In genomic region chr11:3560202-3560601, GRCm38 (mm10) we compare ENCODE assay signal across 12 mouse cellular contexts. TPM values are rescaled to one million over a fixed set of nuclear protein-coding genes. Genes with fewer than 3 reads are reported as not detected.
DNase-seq lines count a peak whose midpoint lies in the region; ATAC-seq and TF ChIP-seq lines count a peak whose summit lies in the region.
"Had no signal": no experiment of that assay in that cellular context is flagged by ENCODE, and none has a peak within 500 bp of the region (broad histone marks: within the 10 kb centered on the region; RNA-seq: fewer than 3 reads in every experiment).

No protein-coding gene starts in this region.

- H3K9me3 ChIP-seq in midbrain, embryonic 11.5 days (ENCODE audit: control insufficient read depth, low read length), result no peaks in the 10 kb centered on the region
- H3K9me3 ChIP-seq in midbrain, embryonic 13.5 days, result no peaks in the 10 kb centered on the region
- H3K9me3 ChIP-seq in heart, embryonic 16.5 days (replicated peaks; ENCODE audit: control insufficient read depth, low read length), result no peaks in the 10 kb centered on the region
- H3K9me3 ChIP-seq: embryonic facial prominence, embryonic 15.5 days; hindbrain, embryonic 12.5 days; limb, embryonic 10.5 days had no signal

- ATAC-seq in midbrain, embryonic 11.5 days (ENCODE audit: low FRiP score), result no peak
- no peak for ATAC-seq in midbrain, embryonic 13.5 days
- no peak; the same call in 1 of the 2 replicates for ATAC-seq in heart, embryonic 16.5 days (replicated peaks; ENCODE audit: extremely low read depth, insufficient read depth, low FRiP score)

- no peak overlapping the region for H3K4me3 ChIP-seq in midbrain, embryonic 11.5 days (ENCODE audit: low read depth, low read length)
- no peak overlapping the region for H3K4me3 ChIP-seq in midbrain, embryonic 13.5 days (replicated peaks)
- H3K4me3 ChIP-seq in heart, embryonic 16.5 days (ENCODE audit: low read length), result no peak overlapping the region
- H3K4me3 ChIP-seq in left cerebral cortex, adult 2 months, result no peak overlapping the region
- H3K4me3 ChIP-seq: embryonic facial prominence, embryonic 15.5 days; hindbrain, embryonic 12.5 days; limb, embryonic 10.5 days had no signal

- TF ChIP-seq CTCF in left cerebral cortex, adult 2 months (IDR thresholded peaks at IDR 0.05), result no peak

- no peaks in the 10 kb centered on the region for H3K4me1 ChIP-seq in midbrain, embryonic 11.5 days (ENCODE audit: control insufficient read depth, insufficient read depth, low read length)
- no peaks in the 10 kb centered on the region for H3K4me1 ChIP-seq in midbrain, embryonic 13.5 days (replicated peaks)
- H3K4me1 ChIP-seq in heart, embryonic 16.5 days (ENCODE audit: control insufficient read depth, insufficient read depth, low read length), result peaks cover 19% of the 10 kb centered on the region
- H3K4me1 ChIP-seq: hindbrain, embryonic 12.5 days; limb, embryonic 10.5 days had no signal

- no peak overlapping the region for H3K9ac ChIP-seq in midbrain, embryonic 11.5 days (ENCODE audit: low read length)
- H3K9ac ChIP-seq in midbrain, embryonic 13.5 days (replicated peaks), result no peak overlapping the region
- H3K9ac ChIP-seq in heart, embryonic 16.5 days (ENCODE audit: low read length), result no peak overlapping the region
- H3K9ac ChIP-seq: embryonic facial prominence, embryonic 15.5 days; hindbrain, embryonic 12.5 days had no signal

- intact Hi-C loops in heart, postnatal 14 days (cut with DNase I), result no loop called here
- intact Hi-C loops in left cerebral cortex, adult 2 months (cut with DNase I), result no loop called here

- H3K27ac ChIP-seq in midbrain, embryonic 11.5 days (ENCODE audit: low read depth, low read length), result no peak overlapping the region
- H3K27ac ChIP-seq in midbrain, embryonic 13.5 days, result no peak overlapping the region
- peak overlapping the region; percentile 32; the same call in 1 of the 2 replicates for H3K27ac ChIP-seq in heart, embryonic 16.5 days (ENCODE audit: low read length)
- H3K27ac ChIP-seq in left cerebral cortex, adult 2 months, result no peak overlapping the region
- H3K27ac ChIP-seq: embryonic facial prominence, embryonic 15.5 days; hindbrain, embryonic 12.5 days; limb, embryonic 10.5 days had no signal

- no peak overlapping the region for H3K4me2 ChIP-seq in midbrain, embryonic 11.5 days
- no peak overlapping the region for H3K4me2 ChIP-seq in midbrain, embryonic 13.5 days (replicated peaks)
- no peak overlapping the region for H3K4me2 ChIP-seq in heart, embryonic 16.5 days (ENCODE audit: low read depth, low read length)
- H3K4me2 ChIP-seq: embryonic facial prominence, embryonic 15.5 days; hindbrain, embryonic 12.5 days had no signal

- H3K27me3 ChIP-seq in midbrain, embryonic 11.5 days (ENCODE audit: control insufficient read depth, insufficient read depth, low read length), result no peaks in the 10 kb centered on the region
- H3K27me3 ChIP-seq in midbrain, embryonic 13.5 days, result no peaks in the 10 kb centered on the region
- H3K27me3 ChIP-seq in heart, embryonic 16.5 days (ENCODE audit: control insufficient read depth, insufficient read depth, low read length), result no peaks in the 10 kb centered on the region
- H3K27me3 ChIP-seq: embryonic facial prominence, embryonic 15.5 days; hindbrain, embryonic 12.5 days had no signal

- DNase-seq in heart, adult 9 months (ENCODE audit: low spot score in 2 of 2), result peak; percentile 59 to 78
- DNase-seq in heart, postnatal 14 days, result no peak
- DNase-seq in midbrain, embryonic 11.5 days (ENCODE audit: low spot score, missing footprints), result peak; percentile 31
- no peak for DNase-seq in layer of hippocampus, postnatal 36 days
- DNase-seq in thymus, postnatal 36 days, result no peak
- DNase-seq in left cerebral cortex, adult 2 months (ENCODE audit: extremely low spot score in 1 of 2, low spot score in 2 of 2), result no peak
- DNase-seq: cerebellum, postnatal 10 days had no signal

- 88% methylated on average over 5 of the region's 5 CpGs for WGBS in midbrain, embryonic 11.5 days
- 79% methylated on average over 5 of the region's 5 CpGs for WGBS in midbrain, embryonic 13.5 days
- WGBS in heart, embryonic 16.5 days, result 44% methylated on average over 5 of the region's 5 CpGs

- H3K36me3 ChIP-seq in midbrain, embryonic 11.5 days (ENCODE audit: control insufficient read depth, insufficient read depth, low read length), result no peaks in the 10 kb centered on the region
- no peaks in the 10 kb centered on the region for H3K36me3 ChIP-seq in midbrain, embryonic 13.5 days
- H3K36me3 ChIP-seq in heart, embryonic 16.5 days (ENCODE audit: control insufficient read depth, insufficient read depth), result no peaks in the 10 kb centered on the region
- H3K36me3 ChIP-seq: embryonic facial prominence, embryonic 15.5 days; hindbrain, embryonic 12.5 days; limb, embryonic 10.5 days had no signal

RNA-seq across cellular contexts. Expression of gene Smtn, which starts 19.8 kb away (rescaled TPM):
- 100 to 1,000 TPM; 196 to 205 TPM for total RNA-seq in heart, postnatal 14 days (2021)
- polyA plus RNA-seq in midbrain, embryonic 11.5 days (2014; fragmentation: Nextera tagmentation; extraction: Ambion mirVana), result 26.6 and 27.1 TPM in 2 replicates
- 15.5 and 18.2 TPM in 2 replicates for polyA plus RNA-seq in midbrain, embryonic 13.5 days (2015; fragmentation: Nextera tagmentation; extraction: Ambion mirVana)
- 93.9 and 104 TPM in 2 replicates for polyA plus RNA-seq in heart, embryonic 16.5 days (2015; fragmentation: Nextera tagmentation; extraction: Ambion mirVana)
- total RNA-seq in layer of hippocampus, postnatal 36 days (2021), result 10 to 100 TPM in 1 of 2 experiments, 1 to 10 TPM in 1; 7.0 to 11.8 TPM
- 10 to 100 TPM in 1 of 2 experiments, 1 to 10 TPM in 1; 9.6 to 12.2 TPM for total RNA-seq in left cerebral cortex, adult 2 months (2021)

RNA-seq across cellular contexts. Expression of gene Selenom, which starts 45.7 kb away (rescaled TPM):
- 10 to 100 TPM; 42.1 to 44.0 TPM for total RNA-seq in heart, postnatal 14 days (2021)
- polyA plus RNA-seq in midbrain, embryonic 11.5 days (2014; fragmentation: Nextera tagmentation; extraction: Ambion mirVana), result 55.9 and 58.9 TPM in 2 replicates
- 30.3 and 32.0 TPM in 2 replicates for polyA plus RNA-seq in midbrain, embryonic 13.5 days (2015; fragmentation: Nextera tagmentation; extraction: Ambion mirVana)
- 119 and 126 TPM in 2 replicates for polyA plus RNA-seq in heart, embryonic 16.5 days (2015; fragmentation: Nextera tagmentation; extraction: Ambion mirVana)
- 100 to 1,000 TPM; 187 to 193 TPM for total RNA-seq in layer of hippocampus, postnatal 36 days (2021)
- 100 to 1,000 TPM; 135 to 138 TPM for total RNA-seq in left cerebral cortex, adult 2 months (2021)

RNA-seq across cellular contexts. Expression of gene Inpp5j, which starts 55.6 kb away (rescaled TPM):
- total RNA-seq in heart, postnatal 14 days (2021), result 10 to 100 TPM; 18.9 to 21.7 TPM
- polyA plus RNA-seq in midbrain, embryonic 11.5 days (2014; fragmentation: Nextera tagmentation; extraction: Ambion mirVana), result 0.07 and 0.16 TPM in 2 replicates
- 1.4 and 1.7 TPM in 2 replicates for polyA plus RNA-seq in midbrain, embryonic 13.5 days (2015; fragmentation: Nextera tagmentation; extraction: Ambion mirVana)
- polyA plus RNA-seq in heart, embryonic 16.5 days (2015; fragmentation: Nextera tagmentation; extraction: Ambion mirVana), result 10.9 and 12.1 TPM in 2 replicates
- 10 to 100 TPM; 73.7 to 95.8 TPM for total RNA-seq in layer of hippocampus, postnatal 36 days (2021)
- total RNA-seq in left cerebral cortex, adult 2 months (2021), result 10 to 100 TPM; 54.0 to 57.8 TPM

Comparison
In these comparisons a context has a peak if more than half of its experiments do, and no peak if none do; other contexts are left out.
1. DNase-seq: peak in heart, adult 9 months (2 of 2) and midbrain, embryonic 11.5 days (single experiment); none in heart, postnatal 14 days (0 of 2), layer of hippocampus, postnatal 36 days (0 of 2), thymus, postnatal 36 days (0 of 2) and left cerebral cortex, adult 2 months (0 of 2).
2. RNA of gene Smtn, which starts 19.8 kb away (total RNA-seq): 196 to 205 TPM in heart, postnatal 14 days; 9.6 to 12.2 TPM in left cerebral cortex, adult 2 months and 7.0 to 11.8 TPM in layer of hippocampus, postnatal 36 days; every median in the first group is over 10 times any median in the second.